Mouse (Mus musculus) layer of hippocampus, postnatal 25 days (tissue): ENCODE data around the gene Bmp8b. TPM values are rescaled to one million over a fixed set of nuclear protein-coding genes. Genes with fewer than 3 reads are reported as not detected.

Source experiments
- DNase-seq, 2 experiments: peaks; one replicate each; pipeline ENCODE4 v3.0.0; 2022; ENCODE audit warnings: mixed read lengths in 2 of 2, low spot score in 1 of 2; ENCODE audit errors: extremely low spot score in 1 of 2
- total RNA-seq, 2 experiments: library from RNA; stranded (reverse); gene quantifications; 2 replicates each; pipeline ENCODE4 v1.2.3; 2021

The Bmp8b gene
- total RNA-seq, 2 experiments from 2014 or later: 0.22 to 0.45 TPM

DNA sequence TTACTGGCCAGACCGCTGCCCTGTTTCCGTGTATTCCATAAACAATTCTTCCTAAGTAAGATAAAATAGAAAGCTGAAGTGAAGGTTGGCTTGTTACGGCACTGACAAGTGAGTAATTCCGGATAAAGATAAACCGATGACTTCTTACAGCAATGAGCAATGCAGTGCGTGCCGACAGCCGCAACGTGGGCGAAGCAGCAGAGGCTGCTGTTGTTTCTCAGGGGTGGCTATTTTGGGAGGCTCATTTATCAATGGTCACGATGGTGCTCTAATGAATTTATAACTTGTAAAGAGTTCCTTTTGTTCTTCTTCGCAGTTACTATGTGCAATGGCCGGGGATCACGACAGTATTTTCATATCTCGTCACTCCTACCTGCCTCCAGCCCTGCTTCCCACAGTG is 59.2 kb downstream of the Bmp8b start:
- DNase-seq: no peak

DNA sequence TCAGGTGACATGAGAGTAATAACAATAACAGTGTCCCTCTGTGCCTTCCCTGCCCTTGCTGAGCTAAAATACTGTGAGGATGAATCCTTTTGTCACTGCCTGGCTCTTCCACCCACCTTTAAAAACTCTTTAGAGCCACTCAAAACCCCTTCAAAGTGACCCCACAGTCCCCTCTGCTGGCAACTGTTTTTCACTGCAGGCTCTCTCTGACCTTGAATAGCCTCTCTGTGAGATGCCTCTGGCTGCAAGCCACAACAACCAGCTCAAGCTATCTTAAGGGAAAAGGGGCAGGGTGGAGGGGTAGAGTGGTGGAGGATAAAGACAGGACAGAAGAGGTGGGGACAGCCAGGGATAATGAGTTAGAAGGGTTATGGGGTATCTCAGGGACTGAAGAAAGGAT is 66.8 kb downstream of the Bmp8b start:
- DNase-seq: no peak

Other genes with a start within 250 kb of the Bmp8b start
- gene Cap1, start 219.1 kb upstream of the Bmp8b start, total RNA-seq: 100 to 1,000 TPM; 299 to 313 TPM
- gene Mfsd2a, start 144.0 kb upstream of the Bmp8b start, total RNA-seq: 10 to 100 TPM; 37.9 to 54.8 TPM
- 10 to 100 TPM; 33.9 to 37.8 TPM for gene Mycl, start 109.5 kb upstream of the Bmp8b start, total RNA-seq
- gene Trit1, start 88.6 kb upstream of the Bmp8b start, total RNA-seq: 10 to 100 TPM; 20.2 to 26.9 TPM
- gene Oxct2b, start 11.1 kb downstream of the Bmp8b start, total RNA-seq: not detected
- 10 to 100 TPM; 20.3 to 21.8 TPM for gene Ppie, start 34.8 kb downstream of the Bmp8b start, total RNA-seq
- 100 to 1,000 TPM; 486 to 540 TPM for gene Hpcal4, start 78.1 kb downstream of the Bmp8b start, total RNA-seq
- 10 to 100 TPM; 15.7 to 16.3 TPM for gene Nt5c1a, start 96.3 kb downstream of the Bmp8b start, total RNA-seq
- gene Heyl, start 128.4 kb downstream of the Bmp8b start, total RNA-seq: 1 to 10 TPM; 3.9 to 4.8 TPM
- gene Pabpc4, start 157.2 kb downstream of the Bmp8b start, total RNA-seq: 10 to 100 TPM; 46.3 to 46.5 TPM
- gene Oxct2a, start 218.5 kb downstream of the Bmp8b start, total RNA-seq: not detected
- under 1 TPM in 1 of 2 experiments, not detected in 1; 0.22 TPM for gene Bmp8a, start 238.1 kb downstream of the Bmp8b start, total RNA-seq